Mouse (Mus musculus): Measurements from ENCODE around the gene Trmt11.
A peak's percentile ranks its signal among the peaks of the same experiment; 100 is the strongest.
"Not testable (repeated sequence)": the region's sequence is repeated elsewhere in the genome, so short reads cannot be mapped to it uniquely, and the experiment has no call there.

Gene Trmt11

GRCm38 (mm10) chr10:30600542-30600966, at the start of gene Trmt11:
Gene Trmt11, minus strand, starts transcription at chr10:30600749.
- DNase-seq (ENCODE audit: low spot score) = peak; percentile 96

GRCm38 (mm10) chr10:30647681-30648080, 47.1 kb upstream of the Trmt11 start:
- peak; percentile 60 for DNase-seq (ENCODE audit: low spot score)

DNA sequence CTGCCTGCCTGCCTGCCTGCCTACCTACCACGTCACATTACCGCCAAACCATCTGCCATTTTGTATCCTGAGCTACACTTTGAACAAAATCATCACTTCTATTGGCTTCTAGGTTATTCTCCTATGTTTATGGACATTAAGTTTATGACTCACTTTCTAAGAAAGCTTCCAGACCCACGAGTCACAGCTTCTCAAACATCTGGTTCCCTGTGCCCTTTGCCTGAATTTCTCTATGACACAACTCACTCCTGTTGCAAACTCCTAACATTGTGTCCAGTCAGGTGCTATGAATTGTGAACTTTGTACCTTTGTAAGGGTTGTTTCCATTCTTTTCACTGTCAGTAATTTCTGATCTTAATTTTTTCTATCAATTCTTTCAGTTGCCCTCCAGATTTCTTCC, 37.7 kb upstream of the Trmt11 start:
- no peak for DNase-seq (ENCODE audit: low spot score)

GRCm38 (mm10) chr10:30636474-30637154, 36.1 kb upstream of the Trmt11 start:
- DNase-seq (ENCODE audit: low spot score) = not testable (repeated sequence)

DNA sequence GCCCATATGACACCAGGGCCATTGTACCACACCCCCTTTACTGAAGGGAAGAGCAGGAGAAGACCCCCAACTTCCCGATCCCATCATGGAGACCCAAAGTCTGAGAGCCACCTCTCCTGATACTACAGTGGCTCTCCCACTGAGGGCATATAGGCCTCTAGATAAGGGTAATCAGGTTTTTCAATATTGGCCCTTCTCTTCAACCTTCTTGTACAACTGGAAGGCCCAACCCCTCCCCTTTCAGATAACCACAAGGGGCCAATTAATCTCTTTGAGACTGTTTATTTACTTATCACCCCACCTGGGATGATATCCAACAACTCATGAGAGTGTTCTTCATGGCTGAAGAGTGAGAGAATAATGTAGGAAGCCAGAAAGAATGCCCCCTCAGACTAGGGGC, 32.2 kb upstream of the Trmt11 start:
- no peak for DNase-seq (ENCODE audit: low spot score)

DNA sequence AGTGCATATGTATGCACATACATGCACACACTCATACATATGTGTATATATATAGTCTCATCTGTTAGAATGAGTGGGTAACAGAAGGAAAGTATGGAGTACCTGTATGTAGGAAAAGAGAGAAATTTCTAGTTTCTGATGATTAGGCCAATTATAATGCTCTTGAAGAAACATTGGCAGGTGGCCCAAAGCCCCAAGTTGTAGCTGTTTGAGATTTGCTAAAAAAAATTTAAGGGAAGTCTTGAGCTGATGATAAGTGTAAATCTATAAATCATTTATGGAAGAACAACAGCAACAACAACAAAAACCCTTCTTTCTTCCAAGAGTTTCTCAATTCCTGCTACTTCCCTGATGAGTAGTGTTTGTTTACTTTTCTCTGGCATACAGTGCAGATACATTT, 29.4 kb upstream of the Trmt11 start:
- DNase-seq (ENCODE audit: low spot score) = no peak

- no peak for DNase-seq (ENCODE audit: low spot score)
Measured at GRCm38 (mm10) chr10:30629513-30629912, 29.0 kb upstream of the Trmt11 start, which contains the start of gene Hint3. Gene Hint3, minus strand, starts transcription at chr10:30629632.

DNA sequence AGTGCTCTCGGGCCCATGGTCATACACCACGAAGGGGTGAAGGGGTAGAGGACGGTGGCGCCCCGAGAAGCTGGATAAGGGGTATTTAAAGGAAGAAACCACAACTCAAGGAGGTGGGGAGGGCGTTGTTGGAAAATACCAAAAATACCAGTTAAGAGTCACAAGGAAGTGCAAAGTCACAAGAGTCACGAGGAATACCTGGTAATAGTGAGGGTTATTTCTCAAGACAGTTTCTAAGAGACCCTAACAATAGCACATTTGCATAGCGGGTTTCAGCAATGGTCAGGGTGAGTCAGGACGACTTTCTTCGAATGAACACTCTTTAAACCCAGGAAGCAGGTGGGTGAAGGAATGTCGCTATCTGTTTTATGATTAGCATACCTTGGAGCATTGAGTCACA, 27.9 kb upstream of the Trmt11 start:
- not testable (repeated sequence) for DNase-seq (ENCODE audit: low spot score)

DNA sequence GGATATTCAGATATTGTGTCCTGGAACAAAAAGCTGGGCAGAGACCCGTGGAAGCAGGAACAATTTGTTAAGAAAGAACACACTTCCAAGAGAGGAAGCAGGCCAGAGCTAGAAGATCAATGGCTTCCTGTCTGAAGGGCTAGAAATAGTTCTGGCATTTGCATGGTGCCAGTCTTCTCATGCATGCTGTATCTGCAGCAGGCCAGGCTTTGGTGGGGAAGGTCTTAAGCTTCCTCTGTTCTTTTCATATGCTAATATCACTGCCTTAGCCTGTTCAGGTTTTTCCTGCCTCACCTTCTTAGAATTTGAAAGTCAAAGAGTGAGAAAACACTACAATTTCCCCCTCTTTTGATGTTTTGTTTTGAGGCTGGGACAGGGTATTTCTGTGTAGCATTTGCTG, 27.0 kb upstream of the Trmt11 start:
- DNase-seq (ENCODE audit: low spot score) = no peak

GRCm38 (mm10) chr10:30624161-30625019, 23.8 kb upstream of the Trmt11 start:
- no peak for DNase-seq (ENCODE audit: low spot score)

DNA sequence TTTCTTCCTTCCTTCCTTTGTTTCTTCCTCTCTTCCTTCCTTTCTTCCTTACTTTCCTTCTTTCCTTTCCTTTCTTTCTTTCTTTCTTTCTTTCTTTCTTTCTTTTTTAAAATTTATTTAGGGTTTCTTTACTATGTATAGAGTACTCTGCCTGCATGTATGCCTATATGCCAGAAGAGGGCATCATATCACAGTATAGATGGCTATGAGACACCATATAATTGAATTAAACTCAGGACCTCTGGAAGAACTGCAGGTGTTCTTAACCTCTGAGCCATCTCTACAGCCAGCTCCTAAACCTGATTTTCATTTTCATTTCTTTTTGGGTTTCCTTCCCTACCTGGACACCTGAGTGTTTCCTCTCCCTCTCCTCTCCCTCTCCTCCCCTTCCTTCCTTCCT, 22.4 kb upstream of the Trmt11 start:
- DNase-seq (ENCODE audit: low spot score) = peak; percentile 49

GRCm38 (mm10) chr10:30618918-30619210, 18.3 kb upstream of the Trmt11 start:
- no peak for DNase-seq (ENCODE audit: low spot score)

DNA sequence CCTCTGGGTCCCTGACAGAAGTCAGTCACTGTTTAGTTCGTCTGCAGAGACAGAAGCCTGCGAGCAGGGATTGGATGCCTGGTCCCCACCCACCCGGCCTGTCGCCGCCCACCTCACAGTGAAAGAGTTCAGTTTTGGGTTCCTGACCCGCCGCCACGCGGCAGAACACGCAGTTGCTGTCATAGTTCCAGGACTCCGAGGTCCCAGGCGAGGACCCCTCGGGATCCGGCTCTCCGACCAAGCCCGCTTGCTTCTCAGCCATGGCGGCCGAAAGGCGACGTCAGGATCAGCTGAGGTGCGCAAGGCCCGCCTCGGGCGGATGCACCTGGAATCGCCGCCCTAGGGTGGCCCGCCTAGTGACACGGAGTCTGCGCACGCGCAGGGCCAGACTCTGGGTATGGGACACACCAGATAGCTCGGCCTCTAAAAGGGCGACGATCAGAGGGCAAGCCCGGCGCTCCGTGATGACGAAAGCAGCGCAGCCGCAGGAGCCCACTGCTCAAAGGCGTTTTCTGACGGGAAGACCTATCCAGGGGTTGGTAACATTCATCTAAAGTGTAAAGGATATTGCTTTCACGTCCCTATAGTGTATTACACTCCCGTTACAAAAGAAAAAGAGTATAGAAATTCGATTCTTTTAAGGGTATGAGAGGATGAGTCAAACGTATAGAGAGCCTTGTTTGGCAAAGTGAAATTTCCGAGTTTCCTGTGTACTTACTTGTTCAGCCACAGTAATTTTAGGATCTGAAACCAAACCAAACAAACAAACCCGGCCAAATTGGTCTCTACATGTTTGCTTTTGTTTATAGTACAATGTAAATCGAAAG, 17.8 kb upstream of the Trmt11 start:
- peak; percentile 97 for DNase-seq (ENCODE audit: low spot score)

- no peak for DNase-seq (ENCODE audit: low spot score)
Measured at GRCm38 (mm10) chr10:30613039-30613438, 12.5 kb upstream of the Trmt11 start.

DNA sequence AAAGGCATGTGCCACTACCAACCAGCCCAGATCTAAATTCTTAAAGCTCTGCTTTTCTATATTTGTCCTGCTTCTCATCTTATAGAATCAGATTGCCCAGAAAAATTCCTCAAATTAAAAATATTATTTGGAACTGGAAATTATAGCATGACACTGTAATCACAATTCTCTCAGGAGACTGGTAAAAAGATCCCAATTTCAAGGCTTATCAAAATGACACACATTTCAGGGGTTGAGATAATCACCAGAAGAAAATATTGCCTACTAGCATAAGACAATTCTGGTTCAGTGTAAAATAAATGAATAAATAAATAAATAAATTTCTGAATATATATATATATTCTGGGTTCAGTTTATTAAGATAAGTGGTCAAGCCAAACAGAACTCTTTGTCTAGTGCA, 9.1 kb upstream of the Trmt11 start:
- DNase-seq (ENCODE audit: low spot score) = no peak

- DNase-seq (ENCODE audit: low spot score) = no peak
Measured at GRCm38 (mm10) chr10:30608109-30608508, 7.6 kb upstream of the Trmt11 start.

GRCm38 (mm10) chr10:30600094-30600534, 435 bp downstream of the Trmt11 start:
- no peak for DNase-seq (ENCODE audit: low spot score)

DNA sequence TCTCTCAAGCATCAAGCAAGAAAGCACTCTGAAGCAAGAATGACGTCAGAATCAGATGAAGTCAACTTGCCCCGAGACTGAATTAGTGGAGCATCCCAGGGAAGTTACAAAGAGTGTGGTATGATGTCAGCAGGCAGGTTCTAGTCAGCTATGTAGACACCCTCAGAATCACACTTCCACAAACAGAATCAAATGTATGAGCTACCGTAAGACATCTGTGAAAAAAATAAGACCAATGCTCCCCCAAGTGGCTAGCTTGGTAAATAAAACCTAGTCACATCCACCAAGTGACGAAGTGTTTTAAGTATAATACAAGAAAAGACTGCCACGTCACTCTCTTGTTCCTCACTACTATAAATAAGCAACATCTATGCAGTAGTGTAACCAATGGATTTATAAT, 13.5 kb downstream of the Trmt11 start:
- peak; percentile 34 for DNase-seq (ENCODE audit: low spot score)

DNA sequence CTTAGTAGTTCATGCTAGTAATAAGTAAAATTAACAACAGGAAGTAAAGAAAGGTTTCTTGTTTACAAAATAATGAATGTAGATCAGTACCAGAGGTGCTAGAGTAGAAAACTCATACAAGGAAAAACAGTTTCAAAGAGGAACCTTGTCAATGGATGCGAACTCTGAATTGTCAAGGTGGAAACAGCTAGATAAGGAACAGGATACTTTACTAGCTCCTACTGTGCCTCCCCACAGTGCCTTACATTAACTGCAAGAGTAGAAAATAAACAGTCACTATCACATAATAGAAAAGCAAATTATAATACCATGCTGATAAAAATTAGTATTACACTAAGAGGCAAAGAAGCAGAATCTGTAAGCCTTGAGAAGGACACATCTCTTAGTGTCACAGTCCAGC, 14.9 kb downstream of the Trmt11 start:
- no peak for DNase-seq (ENCODE audit: low spot score)

GRCm38 (mm10) chr10:30577670-30578280, 22.8 kb downstream of the Trmt11 start:
- no peak for DNase-seq (ENCODE audit: low spot score)

DNA sequence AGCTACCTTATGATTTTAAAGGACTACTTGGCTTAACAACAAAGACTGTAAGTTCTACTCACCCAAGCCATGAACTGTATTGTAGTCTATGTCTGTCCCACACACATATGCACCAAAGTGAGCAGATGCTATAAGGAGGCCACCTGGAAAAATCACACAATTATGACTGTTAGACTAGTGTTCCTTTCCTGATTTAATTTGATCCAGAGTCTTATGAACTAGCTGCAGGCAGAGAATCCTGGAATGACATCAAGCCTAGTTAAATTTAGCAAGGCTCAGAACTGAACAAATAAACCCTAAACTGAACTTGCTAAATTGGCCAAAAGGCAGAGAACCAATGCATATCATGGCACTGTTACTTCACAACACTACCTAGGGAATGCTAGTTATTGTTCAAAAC, 34.2 kb downstream of the Trmt11 start:
- DNase-seq (ENCODE audit: low spot score) = no peak

GRCm38 (mm10) chr10:30564651-30565050, 35.9 kb downstream of the Trmt11 start:
- DNase-seq (ENCODE audit: low spot score) = no peak

All from embryo, embryonic 10.5 days (tissue).